In the genomic region with DNA sequence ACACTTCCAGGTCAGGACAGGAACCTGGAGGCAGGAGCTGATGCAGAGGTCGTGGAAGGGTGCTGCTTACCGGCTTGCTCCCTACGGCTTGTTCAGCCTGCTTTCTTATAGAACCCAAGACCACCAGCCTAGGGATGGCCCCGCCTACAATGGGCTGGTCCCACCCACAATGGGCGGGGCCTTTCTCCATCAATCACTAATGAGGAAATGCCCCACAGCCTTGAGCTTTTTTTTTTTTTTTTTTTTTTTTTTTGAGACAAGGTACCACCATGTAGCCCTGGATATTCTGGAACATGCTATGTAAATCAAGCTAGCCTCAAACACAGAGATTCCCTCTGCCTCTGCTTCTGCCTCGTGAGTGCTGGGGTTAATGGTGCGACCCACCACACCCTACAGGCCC, we compare ENCODE assay signal across 23 mouse cellular contexts. TPM values are rescaled to one million over a fixed set of nuclear protein-coding genes. Genes with fewer than 3 reads are reported as not detected.
DNase-seq lines count a peak whose midpoint lies in the region; ATAC-seq and TF ChIP-seq lines count a peak whose summit lies in the region.
"Had no signal": no experiment of that assay in that cellular context is flagged by ENCODE, and none has a peak within 500 bp of the region (broad histone marks: within the 10 kb centered on the region; RNA-seq: fewer than 3 reads in every experiment).

No protein-coding gene starts in this region.

- no peaks in the 10 kb centered on the region for H3K27me3 ChIP-seq in stomach, embryonic 14.5 days (ENCODE audit: control insufficient read depth, insufficient read depth, low read length)
- no peaks in the 10 kb centered on the region for H3K27me3 ChIP-seq in stomach, postnatal 0 days (ENCODE audit: control insufficient read depth, insufficient read depth, low read length)
- H3K27me3 ChIP-seq in limb, embryonic 10.5 days (ENCODE audit: low read depth, poor library complexity, severe bottlenecking) = no peaks in the 10 kb centered on the region
- no peaks in the 10 kb centered on the region for H3K27me3 ChIP-seq in limb, embryonic 15.5 days
- H3K27me3 ChIP-seq in forebrain, embryonic 11.5 days (ENCODE audit: control insufficient read depth, insufficient read depth, low read length) = no peaks in the 10 kb centered on the region
- H3K27me3 ChIP-seq: embryonic facial prominence, embryonic 15.5 days; Patski had no signal

- DNase-seq in stomach, postnatal 0 days (ENCODE audit: low spot score) = no peak
- peak; percentile 49 for DNase-seq in R1 (ENCODE audit: low read depth, low spot score)
- DNase-seq in limb, embryonic 10.5 days (ENCODE audit: low spot score) = no peak
- no peak for DNase-seq in forebrain, embryonic 11.5 days (ENCODE audit: low spot score)
- DNase-seq in layer of hippocampus, postnatal 14 days (ENCODE audit: low spot score in 2 of 2) = no peak
- DNase-seq in cerebellum, postnatal 25 days = no peak
- DNase-seq: adrenal gland, postnatal 10 days; cerebellum, adult 11 months; cerebellum, adult 8-10 months; cerebellum, postnatal 14 days; gastrocnemius, postnatal 10 days; heart, postnatal 14 days had no signal

- no peak overlapping the region for H3K4me3 ChIP-seq in stomach, embryonic 14.5 days (ENCODE audit: low read depth, low read length)
- H3K4me3 ChIP-seq in stomach, postnatal 0 days (ENCODE audit: low read depth, low read length) = no peak overlapping the region
- H3K4me3 ChIP-seq in limb, embryonic 10.5 days = no peak overlapping the region
- H3K4me3 ChIP-seq in limb, embryonic 15.5 days = no peak overlapping the region
- no peak overlapping the region for H3K4me3 ChIP-seq in forebrain, embryonic 11.5 days (ENCODE audit: low read depth, low read length)
- H3K4me3 ChIP-seq: embryonic facial prominence, embryonic 15.5 days; erythroblast, embryonic 14.5 days; forebrain, embryonic 10.5 days; forebrain, embryonic 15.5 days; heart, embryonic 15.5 days; hindbrain, embryonic 10.5 days; hindbrain, embryonic 15.5 days had no signal

- no peak overlapping the region for H3K4me2 ChIP-seq in stomach, embryonic 14.5 days (replicated peaks; ENCODE audit: low read depth, low read length)
- no peak overlapping the region for H3K4me2 ChIP-seq in stomach, postnatal 0 days (replicated peaks; ENCODE audit: low read depth)
- H3K4me2 ChIP-seq in limb, embryonic 15.5 days = no peak overlapping the region
- H3K4me2 ChIP-seq in forebrain, embryonic 11.5 days (ENCODE audit: low read depth, low read length, severe bottlenecking) = no peak overlapping the region
- H3K4me2 ChIP-seq: embryonic facial prominence, embryonic 15.5 days; forebrain, embryonic 15.5 days; heart, embryonic 11.5 days; heart, embryonic 15.5 days; hindbrain, embryonic 15.5 days had no signal

- H3K36me3 ChIP-seq in stomach, embryonic 14.5 days (ENCODE audit: control insufficient read depth, insufficient read depth, low read length) = peaks cover 7% of the 10 kb centered on the region; the same call in 1 of the 2 replicates
- H3K36me3 ChIP-seq in stomach, postnatal 0 days (ENCODE audit: control insufficient read depth, insufficient read depth, low read length) = peaks cover 3% of the 10 kb centered on the region; the same call in 1 of the 2 replicates
- H3K36me3 ChIP-seq in limb, embryonic 10.5 days = peaks cover 19% of the 10 kb centered on the region
- peaks cover 16% of the 10 kb centered on the region for H3K36me3 ChIP-seq in limb, embryonic 15.5 days
- peaks cover 2% of the 10 kb centered on the region; the same call in 1 of the 2 replicates for H3K36me3 ChIP-seq in forebrain, embryonic 11.5 days (ENCODE audit: control insufficient read depth, insufficient read depth, low read length)

- no peak for TF ChIP-seq EP300 in stomach, postnatal 0 days (optimal IDR thresholded peaks at IDR 0.05)

- H3K9ac ChIP-seq in stomach, embryonic 14.5 days (replicated peaks; ENCODE audit: low read depth, low read length) = no peak overlapping the region
- no peak overlapping the region for H3K9ac ChIP-seq in stomach, postnatal 0 days (ENCODE audit: low read length)
- H3K9ac ChIP-seq in limb, embryonic 15.5 days = no peak overlapping the region
- no peak overlapping the region for H3K9ac ChIP-seq in forebrain, embryonic 11.5 days (ENCODE audit: low read length)
- H3K9ac ChIP-seq: embryonic facial prominence, embryonic 15.5 days; forebrain, embryonic 15.5 days; heart, embryonic 15.5 days; hindbrain, embryonic 15.5 days had no signal

- H3K27ac ChIP-seq in stomach, embryonic 14.5 days (ENCODE audit: low read length) = 0 out of 2 replicates have a peak overlapping the region, but pooled peaks have one; percentile 15
- no peak overlapping the region for H3K27ac ChIP-seq in stomach, postnatal 0 days (replicated peaks)
- peak overlapping the region; percentile 58; the same call in 1 of the 2 replicates for H3K27ac ChIP-seq in limb, embryonic 10.5 days
- peak overlapping the region; percentile 79; the same call in 1 of the 2 replicates for H3K27ac ChIP-seq in limb, embryonic 15.5 days
- no peak overlapping the region for H3K27ac ChIP-seq in forebrain, embryonic 11.5 days (ENCODE audit: low read depth, low read length)
- H3K27ac ChIP-seq: embryonic facial prominence, embryonic 15.5 days; forebrain, embryonic 10.5 days; forebrain, embryonic 15.5 days; heart, embryonic 15.5 days; hindbrain, embryonic 10.5 days; hindbrain, embryonic 15.5 days had no signal

- no peaks in the 10 kb centered on the region for H3K9me3 ChIP-seq in stomach, embryonic 14.5 days (ENCODE audit: control insufficient read depth, low read depth, low read length)
- no peaks in the 10 kb centered on the region for H3K9me3 ChIP-seq in stomach, postnatal 0 days (ENCODE audit: control insufficient read depth, low read length)
- H3K9me3 ChIP-seq in limb, embryonic 10.5 days (replicated peaks) = no peaks in the 10 kb centered on the region
- H3K9me3 ChIP-seq in limb, embryonic 15.5 days = no peaks in the 10 kb centered on the region
- H3K9me3 ChIP-seq in forebrain, embryonic 11.5 days (ENCODE audit: control insufficient read depth, low read length) = no peaks in the 10 kb centered on the region
- H3K9me3 ChIP-seq: embryonic facial prominence, embryonic 15.5 days; forebrain, embryonic 10.5 days; forebrain, embryonic 15.5 days; heart, embryonic 15.5 days; hindbrain, embryonic 15.5 days had no signal

- no peak for TF ChIP-seq CTCF in stomach, postnatal 0 days (IDR thresholded peaks at IDR 0.05; ENCODE audit: low read depth)

- peaks cover 9% of the 10 kb centered on the region; the same call in 1 of the 2 replicates for H3K4me1 ChIP-seq in stomach, embryonic 14.5 days (ENCODE audit: control insufficient read depth, insufficient read depth, low read length)
- 0 out of 2 replicates have a peak, but pooled peaks cover 5% of the 10 kb centered on the region for H3K4me1 ChIP-seq in stomach, postnatal 0 days (replicated peaks; ENCODE audit: control insufficient read depth, insufficient read depth)
- H3K4me1 ChIP-seq in limb, embryonic 10.5 days = peaks cover 42% of the 10 kb centered on the region
- H3K4me1 ChIP-seq in limb, embryonic 15.5 days = peaks cover 37% of the 10 kb centered on the region
- no peaks in the 10 kb centered on the region; the same call in 1 of the 2 replicates for H3K4me1 ChIP-seq in forebrain, embryonic 11.5 days (replicated peaks; ENCODE audit: control insufficient read depth, insufficient read depth, low read length)
- H3K4me1 ChIP-seq: forebrain, embryonic 15.5 days; hindbrain, embryonic 15.5 days had no signal

- 82% methylated on average over 7 of the region's 7 CpGs for WGBS in stomach, embryonic 14.5 days
- WGBS in stomach, postnatal 0 days = 78% methylated on average over 7 of the region's 7 CpGs
- 81% methylated on average over 7 of the region's 7 CpGs for WGBS in limb, embryonic 10.5 days
- 86% methylated on average over 7 of the region's 7 CpGs for WGBS in limb, embryonic 15.5 days
- 82% methylated on average over 7 of the region's 7 CpGs for WGBS in forebrain, embryonic 11.5 days

- no peak for ATAC-seq in stomach, embryonic 14.5 days (ENCODE audit: insufficient number of reproducible peaks, insufficient read depth, low FRiP score, low read depth)
- ATAC-seq in stomach, postnatal 0 days (ENCODE audit: low FRiP score, low TSS enrichment) = no peak
- no peak for ATAC-seq in limb, embryonic 15.5 days (ENCODE audit: insufficient number of reproducible peaks, low FRiP score, low TSS enrichment, low read depth)
- no peak for ATAC-seq in forebrain, embryonic 11.5 days (replicated peaks; ENCODE audit: low FRiP score)
- ATAC-seq: forebrain, embryonic 15.5 days; Patski had no signal

RNA-seq across cellular contexts. Expression of gene Iscu, which starts 9.3 kb away (rescaled TPM):
- 106 and 117 TPM in 2 replicates for polyA plus RNA-seq in stomach, embryonic 14.5 days (2014; fragmentation: Nextera tagmentation; extraction: Ambion mirVana)
- polyA plus RNA-seq in stomach, postnatal 0 days (2015; fragmentation: Nextera tagmentation; extraction: Ambion mirVana) = 154 and 166 TPM in 2 replicates
- polyA plus RNA-seq in limb, embryonic 10.5 days (2016; fragmentation: Nextera tagmentation; extraction: Ambion mirVana) = 106 and 112 TPM in 2 replicates
- polyA plus RNA-seq in limb, embryonic 15.5 days (2015; fragmentation: Nextera tagmentation; extraction: Ambion mirVana) = 91.0 and 99.0 TPM in 2 replicates
- 99.4 and 105 TPM in 2 replicates for polyA plus RNA-seq in forebrain, embryonic 11.5 days (2014; fragmentation: Nextera tagmentation; extraction: Ambion mirVana)
- 10 to 100 TPM; 89.1 to 98.0 TPM for total RNA-seq in layer of hippocampus, postnatal 14 days (2021)

RNA-seq across cellular contexts. Expression of gene Sart3, which starts 9.6 kb away (rescaled TPM):
- polyA plus RNA-seq in stomach, embryonic 14.5 days (2014; fragmentation: Nextera tagmentation; extraction: Ambion mirVana) = 30.5 and 34.6 TPM in 2 replicates
- 10.4 and 11.2 TPM in 2 replicates for polyA plus RNA-seq in stomach, postnatal 0 days (2015; fragmentation: Nextera tagmentation; extraction: Ambion mirVana)
- 90.9 and 100 TPM in 2 replicates for polyA plus RNA-seq in limb, embryonic 10.5 days (2016; fragmentation: Nextera tagmentation; extraction: Ambion mirVana)
- polyA plus RNA-seq in limb, embryonic 15.5 days (2015; fragmentation: Nextera tagmentation; extraction: Ambion mirVana) = 38.4 and 45.9 TPM in 2 replicates
- 77.5 and 81.8 TPM in 2 replicates for polyA plus RNA-seq in forebrain, embryonic 11.5 days (2014; fragmentation: Nextera tagmentation; extraction: Ambion mirVana)
- 10 to 100 TPM; 35.0 to 37.5 TPM for total RNA-seq in layer of hippocampus, postnatal 14 days (2021)

RNA-seq across cellular contexts. Expression of gene Tmem119, which starts 18.4 kb away (rescaled TPM):
- polyA plus RNA-seq in stomach, embryonic 14.5 days (2014; fragmentation: Nextera tagmentation; extraction: Ambion mirVana) = 46.1 and 49.0 TPM in 2 replicates
- 35.3 and 36.6 TPM in 2 replicates for polyA plus RNA-seq in stomach, postnatal 0 days (2015; fragmentation: Nextera tagmentation; extraction: Ambion mirVana)
- 159 and 218 TPM in 2 replicates for polyA plus RNA-seq in limb, embryonic 10.5 days (2016; fragmentation: Nextera tagmentation; extraction: Ambion mirVana)
- polyA plus RNA-seq in limb, embryonic 15.5 days (2015; fragmentation: Nextera tagmentation; extraction: Ambion mirVana) = 202 and 204 TPM in 2 replicates
- 11.6 and 14.5 TPM in 2 replicates for polyA plus RNA-seq in forebrain, embryonic 11.5 days (2014; fragmentation: Nextera tagmentation; extraction: Ambion mirVana)
- total RNA-seq in layer of hippocampus, postnatal 14 days (2021) = 10 to 100 TPM; 20.7 to 22.6 TPM
- polyA plus RNA-seq: Patski had no signal

RNA-seq across cellular contexts. Expression of gene Ficd, which starts 46.3 kb away (rescaled TPM):
- polyA plus RNA-seq in stomach, embryonic 14.5 days (2014; fragmentation: Nextera tagmentation; extraction: Ambion mirVana) = 4.1 and 5.7 TPM in 2 replicates
- polyA plus RNA-seq in stomach, postnatal 0 days (2015; fragmentation: Nextera tagmentation; extraction: Ambion mirVana) = 5.5 and 6.0 TPM in 2 replicates
- polyA plus RNA-seq in limb, embryonic 10.5 days (2016; fragmentation: Nextera tagmentation; extraction: Ambion mirVana) = 3.3 and 3.4 TPM in 2 replicates
- polyA plus RNA-seq in limb, embryonic 15.5 days (2015; fragmentation: Nextera tagmentation; extraction: Ambion mirVana) = 9.0 and 9.3 TPM in 2 replicates
- 3.4 and 4.6 TPM in 2 replicates for polyA plus RNA-seq in forebrain, embryonic 11.5 days (2014; fragmentation: Nextera tagmentation; extraction: Ambion mirVana)
- 10 to 100 TPM in 1 of 2 experiments, 1 to 10 TPM in 1; 9.6 to 12.0 TPM for total RNA-seq in layer of hippocampus, postnatal 14 days (2021)

RNA-seq across cellular contexts. Expression of gene Selplg, which starts 50.6 kb away (rescaled TPM):
- 2.9 and 4.5 TPM in 2 replicates for polyA plus RNA-seq in stomach, embryonic 14.5 days (2014; fragmentation: Nextera tagmentation; extraction: Ambion mirVana)
- polyA plus RNA-seq in stomach, postnatal 0 days (2015; fragmentation: Nextera tagmentation; extraction: Ambion mirVana) = 2.0 and 2.6 TPM in 2 replicates
- 0.60 and 0.80 TPM in 2 replicates for polyA plus RNA-seq in limb, embryonic 10.5 days (2016; fragmentation: Nextera tagmentation; extraction: Ambion mirVana)
- polyA plus RNA-seq in limb, embryonic 15.5 days (2015; fragmentation: Nextera tagmentation; extraction: Ambion mirVana) = 5.5 and 8.3 TPM in 2 replicates
- 0.67 and 1.4 TPM in 2 replicates for polyA plus RNA-seq in forebrain, embryonic 11.5 days (2014; fragmentation: Nextera tagmentation; extraction: Ambion mirVana)
- 10 to 100 TPM; 26.5 to 29.3 TPM for total RNA-seq in layer of hippocampus, postnatal 14 days (2021)

Comparison
In these comparisons a context has a peak if more than half of its experiments do, and no peak if none do; other contexts are left out.
1. H3K27ac ChIP-seq: peak in stomach, embryonic 14.5 days (single experiment), limb, embryonic 10.5 days (single experiment) and limb, embryonic 15.5 days (single experiment); none in stomach, postnatal 0 days (single experiment) and forebrain, embryonic 11.5 days (single experiment).